Mouse (Mus musculus) heart, embryonic 13.5 days (tissue): Measurements from ENCODE around the gene Slc16a5. TPM values are rescaled to one million over a fixed set of nuclear protein-coding genes. Genes with fewer than 3 reads are reported as not detected.
"Not testable (repeated sequence)": the region's sequence is repeated elsewhere in the genome, so short reads cannot be mapped to it uniquely, and the experiment has no call there.

Source experiments
- ATAC-seq: fragments of 200-750 bp; cut with Nextera tagmentation; 2 replicates; pipeline ENCODE4 v1.8.0; 2017; ENCODE audit warnings: moderate TSS enrichment; ENCODE audit not compliant: insufficient number of reproducible peaks, low FRiP score, low TSS enrichment; ENCODE audit errors: extremely low read depth
- H3K27ac ChIP-seq: fragments of 300-500 bp; sonication (generic); replicated peaks from 2 replicates; pipeline ENCODE4 v1.5.1; 2015; ENCODE audit warnings: moderate library complexity, mild to moderate bottlenecking, inconsistent platforms
- H3K27me3 ChIP-seq: fragments of 300-500 bp; sonication (generic); replicated peaks from 2 replicates; pipeline ENCODE4 v1.6.1; 2015; ENCODE audit warnings: mild to moderate bottlenecking, inconsistent platforms
- H3K36me3 ChIP-seq: fragments of 300-500 bp; sonication (generic); 2 replicates; pipeline ENCODE4 v1.6.1; 2015; ENCODE audit warnings: mild to moderate bottlenecking, inconsistent platforms
- H3K4me1 ChIP-seq: fragments of 300-500 bp; sonication (generic); 2 replicates; pipeline ENCODE4 v1.6.1; 2015; ENCODE audit warnings: inconsistent platforms
- H3K4me2 ChIP-seq: fragments of 300-500 bp; sonication (generic); 2 replicates; pipeline ENCODE4 v1.6.1; 2015; ENCODE audit warnings: inconsistent platforms, mild to moderate bottlenecking, moderate library complexity
- H3K4me3 ChIP-seq: fragments of 300-500 bp; sonication (generic); 2 replicates; pipeline ENCODE4 v1.5.1; 2015; ENCODE audit warnings: moderate library complexity, mild to moderate bottlenecking, inconsistent platforms
- H3K9ac ChIP-seq: fragments of 300-500 bp; sonication (generic); 2 replicates; pipeline ENCODE4 v1.6.1; 2015; ENCODE audit warnings: inconsistent platforms, mild to moderate bottlenecking, moderate library complexity
- H3K9me3 ChIP-seq: fragments of 300-500 bp; sonication (generic); 2 replicates; pipeline ENCODE4 v1.6.1; 2016; ENCODE audit warnings: inconsistent platforms
- WGBS: fragments of 180-500 bp; shearing (Covaris S2); methylation state at CpG from one replicate; pipeline ENCODE4 v1.1.7; 2015; ENCODE audit warnings: mixed read lengths; 5-methylcytosine and 5-hydroxymethylcytosine counted together
- polyA plus RNA-seq: library from polyadenylated mRNA; unstranded; fragments of >200 nt; fragmentation: Nextera tagmentation; extraction: Ambion mirVana; gene quantifications from 2 replicates; pipeline ENCODE4 v1.2.1, GENCODE M21; 2015

The Slc16a5 gene
- polyA plus RNA-seq, 1 experiment from 2014 or later, result 0.21 TPM

DNA sequence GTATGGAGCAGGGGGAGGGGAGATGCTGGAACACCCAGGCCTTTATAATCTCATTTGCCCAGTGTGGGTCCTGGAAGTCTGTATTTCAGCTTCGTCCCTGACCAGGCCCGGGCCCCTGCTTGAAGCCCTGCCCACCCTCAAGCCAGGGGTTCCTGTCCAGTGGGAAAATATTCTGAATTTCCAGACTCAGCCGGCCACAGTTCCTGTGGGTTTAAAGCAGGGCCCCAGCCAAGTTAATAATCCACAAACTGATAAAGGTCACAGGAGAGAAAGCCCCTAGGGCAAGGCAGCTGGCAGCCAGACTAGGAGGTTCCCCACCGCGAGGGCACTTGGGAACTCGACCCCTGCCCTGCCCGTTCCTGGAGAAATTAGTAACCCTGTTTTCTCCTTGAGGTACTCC is 13.3 kb upstream of the Slc16a5 start:
- no peak overlapping the region for H3K4me2 ChIP-seq
- ATAC-seq, result no peak
- H3K4me1 ChIP-seq, result peaks cover 24% of the 10 kb centered on the region
- no peak overlapping the region for H3K9ac ChIP-seq
- no peak overlapping the region for H3K27ac ChIP-seq
- no peaks in the 10 kb centered on the region for H3K36me3 ChIP-seq
- WGBS, result 55% methylated on average over 7 of the region's 7 CpGs
- H3K9me3 ChIP-seq, result no peaks in the 10 kb centered on the region
- peaks cover 4% of the 10 kb centered on the region; the same call in 1 of the 2 replicates for H3K27me3 ChIP-seq
- H3K4me3 ChIP-seq, result no peak overlapping the region

DNA sequence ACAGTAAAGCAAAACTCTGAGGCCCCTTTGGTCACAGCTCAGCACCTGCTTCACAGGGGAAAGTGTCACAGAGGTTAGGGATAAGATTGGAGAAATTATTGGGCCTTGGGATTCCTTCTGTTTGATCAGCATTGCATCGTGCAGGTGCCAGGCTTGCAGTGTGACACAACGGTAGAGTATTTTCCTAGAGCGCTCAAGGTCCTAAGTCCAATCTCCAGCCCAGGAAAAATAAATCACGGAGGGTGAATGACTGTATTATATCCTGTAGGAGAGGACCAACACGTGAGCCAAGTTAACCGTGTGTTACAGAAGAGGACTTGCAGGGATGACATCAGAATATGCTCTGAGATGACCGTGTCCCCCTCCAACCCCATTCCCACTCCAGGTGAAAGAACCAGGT is 12.1 kb upstream of the Slc16a5 start:
- Histone ChIP-seq H3K9ac (no peak overlapping the region), H3K4me2 (no peak overlapping the region), H3K9me3 (no peaks in the 10 kb centered on the region), H3K4me1 (peaks cover 24% of the 10 kb centered on the region), H3K27ac (no peak overlapping the region), H3K27me3 (peaks cover 3% of the 10 kb centered on the region; the same call in 1 of the 2 replicates), H3K36me3 (no peaks in the 10 kb centered on the region), H3K4me3 (no peak overlapping the region)
- WGBS, result 86% methylated on average over 7 of the region's 7 CpGs
- ATAC-seq, result no peak

DNA sequence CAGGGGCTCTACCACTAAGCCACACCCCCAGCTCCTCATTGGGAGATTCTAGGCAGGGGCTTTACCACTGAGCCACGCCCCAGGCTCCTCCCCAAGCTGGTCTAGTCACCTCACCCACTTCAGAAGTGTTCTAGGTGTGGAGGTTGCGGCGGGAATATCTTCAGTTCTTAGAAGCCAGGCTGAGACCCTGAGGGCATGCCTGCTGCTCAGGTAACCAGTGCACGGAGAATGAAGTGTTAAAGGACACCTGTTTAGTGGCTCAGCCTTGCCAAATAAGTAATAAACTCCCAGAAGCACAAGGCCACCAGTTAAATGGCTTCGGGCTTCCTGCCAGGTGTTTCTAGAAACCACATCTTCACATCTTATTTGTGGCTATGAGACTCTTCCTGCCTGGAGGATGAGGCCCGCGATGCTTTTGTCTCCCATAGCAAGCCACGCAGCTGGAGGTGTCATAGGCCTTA is 10.5 kb upstream of the Slc16a5 start:
- no peak overlapping the region for H3K4me2 ChIP-seq
- ATAC-seq, result no peak
- no peaks in the 10 kb centered on the region for H3K27me3 ChIP-seq
- H3K36me3 ChIP-seq, result no peaks in the 10 kb centered on the region
- H3K27ac ChIP-seq, result no peak overlapping the region
- H3K4me1 ChIP-seq, result peaks cover 18% of the 10 kb centered on the region
- 82% methylated on average over 8 of the region's 8 CpGs for WGBS
- no peak overlapping the region for H3K4me3 ChIP-seq
- H3K9ac ChIP-seq, result no peak overlapping the region
- H3K9me3 ChIP-seq, result no peaks in the 10 kb centered on the region

DNA sequence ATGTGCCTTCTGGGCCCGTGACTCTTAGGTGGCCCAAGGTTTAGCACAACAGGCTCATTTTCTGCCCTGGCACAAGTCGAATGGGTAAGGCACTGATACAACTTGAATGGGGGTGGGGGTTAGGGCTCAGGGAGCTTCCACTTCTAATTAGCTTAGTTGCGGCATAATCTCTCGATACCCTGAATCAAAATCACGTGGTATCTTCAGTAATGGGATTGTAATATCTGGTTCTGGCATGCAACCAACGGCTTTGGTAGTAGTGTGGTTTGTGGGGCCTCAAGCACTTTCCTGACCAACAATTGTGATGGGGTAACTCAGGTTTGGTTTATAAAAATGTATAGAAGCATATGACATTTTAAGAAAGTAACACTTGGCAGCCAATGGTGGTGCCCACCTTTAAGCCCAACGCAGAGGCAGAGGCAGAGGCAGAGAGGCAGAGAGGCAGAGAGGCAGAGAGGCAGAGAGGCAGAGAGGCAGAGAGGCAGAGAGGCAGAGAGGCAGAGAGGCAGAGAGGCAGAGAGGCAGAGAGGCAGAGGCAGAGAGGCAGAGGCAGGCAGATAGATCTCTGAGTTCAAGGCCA is 9.9 kb upstream of the Slc16a5 start:
- ATAC-seq, result no peak
- no peak overlapping the region for H3K4me2 ChIP-seq
- no peaks in the 10 kb centered on the region for H3K9me3 ChIP-seq
- no peak overlapping the region for H3K4me3 ChIP-seq
- H3K4me1 ChIP-seq, result peaks cover 18% of the 10 kb centered on the region
- H3K27me3 ChIP-seq, result no peaks in the 10 kb centered on the region
- H3K9ac ChIP-seq, result no peak overlapping the region
- no peak overlapping the region for H3K27ac ChIP-seq
- H3K36me3 ChIP-seq, result no peaks in the 10 kb centered on the region
- WGBS, result 80% methylated on average over 7 of the region's 7 CpGs

DNA sequence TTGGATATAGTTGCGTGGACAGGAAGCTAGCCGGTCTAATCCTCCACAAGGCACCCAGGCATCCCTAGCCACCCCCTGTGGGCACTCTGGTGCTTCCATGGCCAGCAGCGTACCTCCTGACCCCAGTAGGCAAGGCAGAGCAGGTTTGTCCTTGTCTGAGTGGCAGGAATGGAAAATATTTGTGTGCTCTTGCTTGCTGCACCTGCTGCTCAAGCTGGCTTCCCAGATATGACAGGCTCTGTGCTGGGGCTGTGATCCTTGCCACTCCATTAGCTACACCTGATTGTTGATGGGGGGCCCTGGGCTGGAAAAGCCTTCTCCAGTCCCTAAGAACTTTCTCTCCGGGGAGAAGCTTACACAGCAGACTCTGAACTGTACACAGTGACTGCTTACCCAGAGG is 9.0 kb upstream of the Slc16a5 start:
- WGBS, result 54% methylated on average over 4 of the region's 4 CpGs
- no peak overlapping the region for H3K4me2 ChIP-seq
- H3K36me3 ChIP-seq, result no peaks in the 10 kb centered on the region
- no peak overlapping the region for H3K27ac ChIP-seq
- H3K9me3 ChIP-seq, result no peaks in the 10 kb centered on the region
- H3K4me1 ChIP-seq, result peaks cover 19% of the 10 kb centered on the region
- H3K4me3 ChIP-seq, result no peak overlapping the region
- ATAC-seq, result no peak
- no peak overlapping the region for H3K9ac ChIP-seq
- no peaks in the 10 kb centered on the region for H3K27me3 ChIP-seq

DNA sequence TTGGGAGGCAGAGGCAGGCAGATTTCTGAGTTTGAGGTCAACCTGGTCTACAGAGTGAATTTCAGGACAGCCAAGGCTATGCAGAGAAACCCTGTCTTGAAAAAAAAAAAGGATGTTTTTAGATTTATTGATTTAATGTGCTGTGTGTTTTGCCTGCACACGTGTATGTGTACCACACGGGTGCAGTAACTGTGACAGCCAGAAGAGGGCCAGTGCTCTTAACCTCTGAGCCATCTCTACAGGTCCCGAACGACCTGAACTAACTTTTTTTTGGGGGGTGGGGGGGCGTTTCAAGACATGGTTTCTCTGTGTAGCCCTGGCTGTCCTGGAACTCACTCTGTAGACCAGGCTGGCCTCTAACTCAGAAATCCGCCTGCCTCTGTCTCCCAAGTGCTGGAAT is 7.5 kb upstream of the Slc16a5 start:
- H3K4me1 ChIP-seq, result peaks cover 11% of the 10 kb centered on the region
- not testable (repeated sequence) for H3K4me3 ChIP-seq, H3K27ac ChIP-seq, H3K4me2 ChIP-seq, H3K27me3 ChIP-seq, H3K9me3 ChIP-seq, ATAC-seq, H3K36me3 ChIP-seq, H3K9ac ChIP-seq
- WGBS, result 86% methylated on average over 6 of the region's 6 CpGs

DNA sequence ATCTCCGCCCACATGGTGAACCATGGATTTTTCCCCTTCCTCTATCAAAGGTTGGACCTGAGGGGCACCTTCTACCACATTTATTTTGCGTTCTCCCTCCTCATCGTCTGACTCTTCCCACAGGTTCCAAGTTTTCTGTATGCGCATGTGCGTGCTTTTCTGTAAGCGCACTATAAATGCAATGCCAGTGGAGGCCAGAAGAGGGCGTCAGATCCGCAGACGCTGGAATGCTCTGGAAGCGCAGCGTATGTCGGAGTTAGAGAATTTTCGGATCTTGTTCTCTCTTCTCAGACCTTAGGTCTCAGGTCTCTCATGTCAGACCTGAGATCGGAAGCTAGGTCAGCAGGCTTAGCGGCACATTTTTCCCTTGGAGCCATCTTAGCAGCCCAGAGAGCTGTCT is 6.7 kb upstream of the Slc16a5 start:
- Histone ChIP-seq H3K9me3 (no peaks in the 10 kb centered on the region), H3K4me2 (no peak overlapping the region), H3K36me3 (no peaks in the 10 kb centered on the region), H3K9ac (no peak overlapping the region), H3K4me1 (peaks cover 11% of the 10 kb centered on the region), H3K27ac (no peak overlapping the region), H3K27me3 (no peaks in the 10 kb centered on the region), H3K4me3 (no peak overlapping the region)
- no peak for ATAC-seq
- WGBS, result 84% methylated on average over 15 of the region's 15 CpGs

DNA sequence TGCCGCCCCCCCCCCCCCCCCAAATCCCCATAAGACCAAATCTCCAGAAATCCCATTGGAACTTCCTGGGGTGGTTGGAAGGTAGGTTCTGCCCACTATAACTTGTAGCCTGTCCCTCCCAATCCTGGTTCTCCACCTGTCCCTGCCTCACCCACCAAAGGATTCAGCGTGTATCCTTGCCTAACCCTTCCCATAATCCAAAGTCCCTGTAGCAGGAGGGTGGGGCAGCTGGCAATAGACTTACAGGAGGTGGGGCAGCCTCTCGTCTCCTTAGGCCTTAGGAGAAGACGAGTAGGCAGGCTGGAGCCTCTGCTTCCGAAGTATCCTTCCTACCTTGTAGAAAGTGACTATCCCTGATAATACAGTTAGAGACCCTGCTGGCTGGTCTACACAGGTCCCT is 6.1 kb upstream of the Slc16a5 start:
- H3K36me3 ChIP-seq, result no peaks in the 10 kb centered on the region
- WGBS, result 91% methylated on average over 5 of the region's 5 CpGs
- H3K4me1 ChIP-seq, result peaks cover 11% of the 10 kb centered on the region
- no peak for ATAC-seq
- no peak overlapping the region for H3K4me2 ChIP-seq
- no peaks in the 10 kb centered on the region for H3K27me3 ChIP-seq
- no peak overlapping the region for H3K4me3 ChIP-seq
- H3K9ac ChIP-seq, result no peak overlapping the region
- no peaks in the 10 kb centered on the region for H3K9me3 ChIP-seq
- no peak overlapping the region for H3K27ac ChIP-seq

DNA sequence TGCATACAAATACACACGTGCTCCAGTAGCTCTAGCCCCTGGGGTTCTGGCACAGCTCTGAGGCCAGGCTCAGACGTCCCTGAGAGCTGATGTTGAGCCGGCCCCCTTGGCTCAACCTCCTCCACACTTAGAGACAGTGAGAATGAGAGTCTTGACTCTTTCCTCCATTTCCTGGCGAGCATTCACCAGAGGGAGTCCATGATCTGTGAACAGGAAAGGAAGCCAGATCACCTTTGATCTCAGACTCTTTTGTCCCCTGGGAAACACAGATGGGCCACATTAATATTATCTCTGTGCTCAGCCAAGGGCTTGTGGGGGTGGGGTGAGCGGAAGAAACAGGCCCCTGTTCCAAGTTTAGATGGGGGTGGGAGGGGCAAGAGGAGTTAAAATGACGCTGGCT is 4.9 kb upstream of the Slc16a5 start:
- Histone ChIP-seq H3K9me3 (no peaks in the 10 kb centered on the region), H3K36me3 (no peaks in the 10 kb centered on the region), H3K9ac (no peak overlapping the region), H3K4me3 (no peak overlapping the region), H3K4me2 (no peak overlapping the region), H3K4me1 (peaks cover 11% of the 10 kb centered on the region), H3K27ac (0 out of 2 replicates have a peak overlapping the region, but pooled peaks have one; percentile 38), H3K27me3 (peaks cover 6% of the 10 kb centered on the region; the same call in 1 of the 2 replicates)
- no peak; the same call in 1 of the 2 replicates for ATAC-seq
- 29% methylated on average over 6 of the region's 6 CpGs for WGBS

DNA sequence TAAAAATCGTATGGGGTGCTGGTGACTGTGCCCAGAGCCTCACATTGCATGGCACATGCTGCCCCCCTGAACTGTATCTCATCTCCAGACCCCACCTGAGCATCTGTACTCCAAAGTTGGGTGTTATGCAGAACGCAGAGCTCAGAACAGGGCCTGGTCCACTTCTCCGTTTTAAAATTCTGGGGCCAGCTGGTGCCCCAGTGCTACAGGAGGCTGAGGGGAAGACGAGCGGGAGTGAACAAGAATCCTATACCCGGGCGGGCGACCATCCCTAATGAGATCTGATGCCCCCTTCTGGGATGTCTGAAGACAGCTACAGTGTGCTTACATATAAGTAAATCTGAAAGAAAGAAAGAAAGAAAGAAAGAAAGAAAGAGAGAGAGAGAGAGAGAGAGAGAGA is 1.3 kb upstream of the Slc16a5 start:
- no peak for ATAC-seq

DNA sequence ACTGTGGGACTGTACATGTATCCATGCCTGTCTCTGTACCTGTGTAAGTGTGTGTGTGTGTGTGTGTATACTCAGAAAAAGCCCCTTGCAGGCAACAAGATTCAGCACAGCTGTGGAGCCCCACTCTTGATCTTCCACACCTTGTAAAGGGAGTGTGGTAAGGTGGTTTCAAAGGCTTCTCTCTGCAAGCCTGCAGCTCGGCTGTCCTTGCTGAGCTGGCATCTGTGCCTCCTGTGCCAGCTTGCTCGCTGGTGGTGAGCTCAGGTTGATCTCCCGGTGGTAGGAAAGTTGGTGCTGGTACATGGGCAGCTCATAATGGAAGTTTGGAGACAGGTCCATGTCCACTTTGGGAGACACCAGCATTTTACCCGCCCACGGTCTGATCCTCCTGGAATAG is 430 bp upstream of the Slc16a5 start:
- ATAC-seq, result no peak
- no peak overlapping the region for H3K4me2 ChIP-seq
- H3K4me3 ChIP-seq, result no peak overlapping the region
- H3K4me1 ChIP-seq, result peaks cover 20% of the 10 kb centered on the region
- 71% methylated on average over 5 of the region's 5 CpGs for WGBS
- H3K27ac ChIP-seq, result no peak overlapping the region
- H3K27me3 ChIP-seq, result peaks cover 6% of the 10 kb centered on the region
- H3K36me3 ChIP-seq, result no peaks in the 10 kb centered on the region
- no peak overlapping the region for H3K9ac ChIP-seq
- H3K9me3 ChIP-seq, result no peaks in the 10 kb centered on the region

More for the DNA sequence above, 1.3 kb upstream of the Slc16a5 start:
- Histone ChIP-seq H3K4me1 (peaks cover 17% of the 10 kb centered on the region), H3K36me3 (no peaks in the 10 kb centered on the region), H3K27me3 (peaks cover 6% of the 10 kb centered on the region), H3K4me2 (no peak overlapping the region), H3K9ac (no peak overlapping the region), H3K4me3 (no peak overlapping the region), H3K9me3 (no peaks in the 10 kb centered on the region), H3K27ac (no peak overlapping the region)
- WGBS, result 30% methylated on average over 8 of the region's 8 CpGs

DNA sequence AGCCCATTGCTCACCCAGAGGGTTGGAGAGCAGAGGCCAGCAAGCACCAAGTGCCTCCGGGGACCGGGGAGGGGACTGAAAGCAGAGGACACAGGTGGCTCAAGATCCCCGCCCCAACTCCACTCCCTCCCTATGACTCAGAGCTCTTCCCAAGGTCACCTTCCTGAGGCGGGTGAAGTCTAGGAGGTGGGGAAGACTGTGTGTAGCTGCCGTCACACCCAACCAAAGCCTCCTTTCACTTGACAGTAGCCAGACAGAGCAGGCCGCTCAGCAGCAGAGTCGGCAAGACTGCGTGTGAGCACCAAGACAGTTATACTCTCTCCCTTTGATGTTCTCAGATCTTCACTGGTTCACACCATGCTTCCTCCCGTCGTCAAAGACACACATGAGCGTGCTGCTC is 1.1 kb downstream of the Slc16a5 start:
- Histone ChIP-seq H3K4me2 (no peak overlapping the region), H3K9me3 (no peaks in the 10 kb centered on the region), H3K27me3 (peaks cover 6% of the 10 kb centered on the region), H3K9ac (peak overlapping the region; percentile 9; the same call in 1 of the 2 replicates), H3K4me1 (peaks cover 17% of the 10 kb centered on the region), H3K4me3 (no peak overlapping the region), H3K36me3 (no peaks in the 10 kb centered on the region), H3K27ac (no peak overlapping the region)
- no peak for ATAC-seq
- WGBS, result 46% methylated on average over 11 of the region's 11 CpGs
